Mouse (Mus musculus) bone marrow, adult 2 months (tissue): ENCODE results near the gene Cdk2ap1.

ENCODE experiments used
- CTCF ChIP-seq: fragments of 200-500 bp; IDR thresholded peaks from 2 replicates; pipeline ENCODE4 v1.5.1; 2011; ENCODE audit warnings: low read length, control low read depth; ENCODE audit not compliant: control insufficient read depth, insufficient read depth
- POLR2A ChIP-seq: fragments of 200-500 bp; IDR thresholded peaks from 2 replicates; pipeline ENCODE4 v1.6.1; 2011; ENCODE audit warnings: low read depth, mild to moderate bottlenecking, control low read depth, low read length, borderline replicate concordance; ENCODE audit not compliant: control insufficient read depth

- TF ChIP-seq POLR2A (no peak), CTCF (no peak)
These were observed 7.4 kb downstream of the Cdk2ap1 start for GRCm38 (mm10) chr5:124355425-124355959.
